Mouse (Mus musculus): Measurements from ENCODE around the gene Elf1. TPM values are rescaled to one million over a fixed set of nuclear protein-coding genes. Genes with fewer than 3 reads are reported as not detected.
"Not testable (repeated sequence)": the region's sequence is repeated elsewhere in the genome, so short reads cannot be mapped to it uniquely, and the experiment has no call there.

Gene Elf1
- polyA plus RNA-seq, 1 experiment from 2014 or later: 3.0 TPM

DNA sequence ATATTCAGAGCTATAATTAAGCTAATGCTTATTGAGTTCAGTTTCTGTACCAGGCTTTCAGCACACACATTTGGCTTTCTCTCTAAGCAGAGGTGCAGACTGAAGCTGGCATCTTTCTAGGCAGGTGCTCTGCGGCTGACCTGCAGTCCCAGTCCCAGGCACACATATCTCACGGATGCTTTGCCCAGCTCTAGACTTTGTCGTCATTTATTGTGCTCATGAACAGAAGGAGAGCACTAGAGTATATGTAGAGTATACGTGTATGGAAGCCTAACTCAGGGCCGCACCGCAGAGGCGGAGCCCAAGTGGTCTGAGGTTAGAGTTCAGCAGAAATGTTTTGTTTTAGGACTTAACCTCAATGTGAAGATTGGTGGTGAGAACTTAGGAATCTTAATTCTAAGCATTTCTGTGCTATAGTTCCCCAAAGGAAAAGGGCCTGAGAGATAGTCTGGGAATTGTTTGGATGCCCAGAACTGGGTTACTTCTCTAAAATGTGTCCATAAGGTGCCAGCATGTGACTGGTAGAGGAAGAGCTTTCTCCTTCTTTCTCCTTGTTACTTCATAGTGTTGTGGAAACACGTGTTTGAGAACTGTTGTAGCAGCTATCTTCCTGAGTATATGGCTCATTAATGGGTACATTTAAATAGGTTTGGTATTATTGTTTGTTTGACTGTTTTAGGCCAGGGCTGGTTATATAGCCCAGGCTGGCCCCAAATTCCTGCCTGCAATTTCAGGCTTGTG lies 51.2 kb downstream of the Elf1 start:
- no peak overlapping the region for H3K9ac ChIP-seq
- WGBS: 89% methylated on average over 8 of the region's 8 CpGs
- no peaks in the 10 kb centered on the region for H3K27me3 ChIP-seq (replicated peaks)
- H3K27ac ChIP-seq: no peak overlapping the region
- no peaks in the 10 kb centered on the region for H3K36me3 ChIP-seq (replicated peaks)
- H3K4me2 ChIP-seq: no peak overlapping the region
- H3K4me3 ChIP-seq: no peak overlapping the region
- H3K9me3 ChIP-seq: no peaks in the 10 kb centered on the region
- H3K4me1 ChIP-seq: no peaks in the 10 kb centered on the region
- ATAC-seq (replicated peaks): no peak

DNA sequence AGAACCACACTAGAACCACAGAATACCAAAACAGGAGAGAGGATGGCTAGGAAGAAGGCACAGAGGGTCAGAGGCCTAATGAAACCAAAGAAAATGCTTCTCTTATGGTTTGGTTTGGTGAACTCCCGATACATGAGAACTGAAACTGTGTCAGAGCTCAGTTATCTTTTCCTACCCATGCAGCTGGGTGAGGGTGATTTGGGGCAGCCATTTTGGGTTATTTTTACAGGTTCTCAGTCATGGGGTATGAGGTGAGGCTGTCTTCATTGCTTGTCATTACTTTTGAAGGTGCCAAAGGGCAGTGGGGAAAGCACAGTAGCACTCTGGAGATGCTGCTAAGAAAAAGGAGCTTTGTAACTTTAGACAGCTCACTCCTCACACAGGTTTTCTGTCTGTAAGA lies 52.4 kb downstream of the Elf1 start:
- no peak overlapping the region for H3K4me3 ChIP-seq
- H3K9me3 ChIP-seq: no peaks in the 10 kb centered on the region
- 92% methylated on average over 1 of the region's 1 CpGs for WGBS
- H3K4me2 ChIP-seq: no peak overlapping the region
- H3K27ac ChIP-seq: no peak overlapping the region
- no peaks in the 10 kb centered on the region for H3K4me1 ChIP-seq
- H3K36me3 ChIP-seq (replicated peaks): no peaks in the 10 kb centered on the region
- no peak for ATAC-seq (replicated peaks)
- H3K27me3 ChIP-seq (replicated peaks): no peaks in the 10 kb centered on the region
- no peak overlapping the region for H3K9ac ChIP-seq

DNA sequence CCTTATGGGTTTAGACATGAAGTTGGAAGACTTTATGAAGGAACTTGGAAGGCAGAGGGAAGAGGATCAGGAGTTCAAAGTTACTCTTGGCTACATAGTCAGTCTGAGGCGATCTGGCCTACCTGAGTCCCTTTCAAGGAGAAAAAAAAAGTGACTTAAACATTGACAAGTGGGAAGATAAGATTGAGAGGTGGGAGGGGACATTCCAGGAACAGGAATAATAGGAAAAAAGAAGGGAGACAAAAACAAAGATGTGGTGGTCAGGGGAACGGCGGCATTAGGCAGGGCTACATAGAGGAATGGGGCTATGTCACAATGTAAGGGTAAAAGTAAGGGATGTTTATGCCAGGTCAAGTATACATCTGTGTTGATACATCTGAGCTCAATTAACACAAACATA lies 53.2 kb downstream of the Elf1 start:
- no peak for ATAC-seq (replicated peaks)
- Histone ChIP-seq H3K9me3 (no peaks in the 10 kb centered on the region), H3K4me1 (no peaks in the 10 kb centered on the region), H3K4me2 (no peak overlapping the region), H3K4me3 (no peak overlapping the region), H3K27ac (no peak overlapping the region), H3K9ac (no peak overlapping the region), H3K27me3 (replicated peaks) (no peaks in the 10 kb centered on the region), H3K36me3 (replicated peaks) (no peaks in the 10 kb centered on the region)
- WGBS: 92% methylated on average over 3 of the region's 3 CpGs

DNA sequence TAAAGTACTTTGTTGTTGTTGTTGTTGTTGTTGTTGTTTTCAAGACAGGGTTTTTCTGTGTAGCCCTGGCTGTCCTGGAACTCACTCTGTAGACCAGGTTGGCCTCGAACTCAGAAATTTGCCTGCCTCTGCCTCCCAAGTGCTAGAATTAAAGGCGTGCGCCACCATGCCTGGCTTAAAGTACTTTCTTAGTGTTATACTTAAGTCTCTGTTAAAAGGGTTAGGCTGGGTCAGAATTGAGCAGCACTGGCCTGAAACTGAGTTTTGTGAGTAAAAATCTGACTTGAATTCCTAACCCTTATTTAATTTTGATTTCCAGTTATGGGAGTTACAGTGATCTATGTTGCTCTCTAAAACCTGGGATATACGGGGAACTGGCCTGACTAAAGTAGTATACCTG lies 53.7 kb downstream of the Elf1 start:
- not testable (repeated sequence) for H3K27ac ChIP-seq; H3K4me3 ChIP-seq; H3K9ac ChIP-seq; H3K4me2 ChIP-seq; H3K27me3 ChIP-seq (replicated peaks); H3K9me3 ChIP-seq; H3K4me1 ChIP-seq; ATAC-seq (replicated peaks); H3K36me3 ChIP-seq (replicated peaks)
- 94% methylated on average over 4 of the region's 4 CpGs for WGBS

DNA sequence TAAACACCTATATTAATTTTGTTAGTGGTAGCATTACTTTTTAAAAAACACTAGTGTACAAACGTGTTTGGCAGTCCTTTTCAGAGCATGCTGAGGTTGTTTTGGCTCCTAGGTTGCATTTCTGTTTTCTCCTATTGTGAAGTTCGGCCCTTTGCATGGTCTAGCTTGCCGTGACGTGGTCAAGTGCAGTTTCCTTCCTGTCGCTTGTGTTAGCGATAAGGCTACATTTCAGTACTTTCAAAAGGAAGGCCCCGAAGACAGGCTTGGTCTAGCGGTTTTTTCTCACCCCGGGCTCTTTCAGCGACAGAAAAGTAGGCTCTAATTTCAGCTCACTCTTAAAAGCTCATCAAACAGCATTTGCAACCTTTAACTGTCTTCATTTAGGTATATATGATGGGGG lies 54.3 kb downstream of the Elf1 start:
- ATAC-seq (replicated peaks): no peak

DNA sequence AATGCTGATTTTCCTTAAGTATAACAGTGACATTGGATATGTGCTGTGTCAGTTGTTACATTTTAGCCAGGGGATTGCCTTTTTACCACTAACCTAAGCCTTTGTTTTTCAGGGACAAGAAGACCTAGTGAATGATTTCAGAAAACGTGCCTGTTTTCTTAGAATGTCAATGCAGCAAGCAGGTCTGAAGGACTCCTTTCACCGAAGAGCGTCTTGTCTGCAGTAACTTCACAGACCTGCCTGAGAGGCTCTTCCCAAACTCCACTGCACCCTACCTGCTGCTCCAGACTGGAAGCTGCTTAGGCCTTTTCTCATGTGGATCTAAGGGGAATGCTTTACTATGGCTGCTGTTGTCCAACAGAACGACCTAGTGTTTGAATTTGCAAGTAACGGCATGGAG lies 55.0 kb downstream of the Elf1 start:
- 87% methylated on average over 5 of the region's 5 CpGs for WGBS
- ATAC-seq (replicated peaks): no peak
- H3K4me1 ChIP-seq: no peaks in the 10 kb centered on the region

More for the DNA sequence above, 54.3 kb downstream of the Elf1 start:
- Histone ChIP-seq H3K36me3 (replicated peaks) (no peaks in the 10 kb centered on the region), H3K9ac (no peak overlapping the region), H3K4me3 (no peak overlapping the region), H3K9me3 (no peaks in the 10 kb centered on the region), H3K27ac (no peak overlapping the region), H3K27me3 (replicated peaks) (no peaks in the 10 kb centered on the region), H3K4me2 (no peak overlapping the region), H3K4me1 (no peaks in the 10 kb centered on the region)
- 83% methylated on average over 10 of the region's 10 CpGs for WGBS

DNA sequence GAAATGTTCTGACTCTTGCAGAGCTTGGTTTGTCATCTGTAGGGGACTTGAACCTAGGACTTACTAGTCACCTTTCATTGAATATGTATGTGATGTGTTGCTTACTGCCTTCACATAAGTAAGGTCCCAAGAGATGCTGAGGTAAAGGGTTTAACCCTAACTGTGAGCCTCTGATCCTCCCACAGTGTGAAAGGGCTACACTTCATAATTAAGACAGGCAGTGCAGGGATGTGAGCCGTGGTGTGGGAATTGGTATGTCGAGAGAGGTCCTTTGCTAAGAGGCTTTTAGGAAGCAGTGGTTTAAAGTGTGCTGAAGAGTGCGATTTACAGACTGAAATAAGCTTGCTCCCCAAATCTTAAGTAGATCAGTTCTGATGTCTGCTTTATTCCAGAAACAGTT lies 55.8 kb downstream of the Elf1 start:
- Histone ChIP-seq H3K27me3 (replicated peaks) (no peaks in the 10 kb centered on the region), H3K27ac (no peak overlapping the region), H3K9ac (no peak overlapping the region), H3K36me3 (replicated peaks) (no peaks in the 10 kb centered on the region), H3K4me3 (no peak overlapping the region), H3K4me1 (no peaks in the 10 kb centered on the region), H3K9me3 (no peaks in the 10 kb centered on the region), H3K4me2 (no peak overlapping the region)
- ATAC-seq (replicated peaks): no peak
- whole genome bisulfite sequencing: 67% methylated on average over 3 of the region's 3 CpGs

More for the DNA sequence above, 55.0 kb downstream of the Elf1 start:
- Histone ChIP-seq H3K36me3 (replicated peaks) (no peaks in the 10 kb centered on the region), H3K4me2 (no peak overlapping the region), H3K27ac (no peak overlapping the region), H3K9ac (no peak overlapping the region), H3K9me3 (no peaks in the 10 kb centered on the region), H3K27me3 (replicated peaks) (no peaks in the 10 kb centered on the region), H3K4me3 (no peak overlapping the region)

DNA sequence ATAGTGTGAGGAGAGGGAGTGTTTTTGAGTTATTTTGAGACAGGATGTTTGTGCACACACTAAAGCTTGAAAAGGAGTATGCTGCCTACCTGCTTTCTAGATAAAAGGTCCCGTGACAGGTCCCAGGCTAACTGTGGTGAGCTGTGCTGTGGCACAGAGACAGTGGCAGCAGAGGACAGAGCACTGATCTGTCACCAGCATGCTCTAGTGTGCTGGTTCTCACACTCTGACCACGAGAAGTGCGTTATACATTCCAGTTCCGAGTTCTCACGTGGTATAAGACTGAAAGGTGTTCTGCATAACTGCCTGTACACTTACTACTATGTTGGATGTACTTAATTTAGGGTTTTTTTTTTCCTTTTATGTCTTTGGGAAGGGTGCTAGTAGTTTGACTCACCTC lies 56.5 kb downstream of the Elf1 start:
- Histone ChIP-seq H3K9ac (no peak overlapping the region), H3K4me3 (no peak overlapping the region), H3K4me1 (no peaks in the 10 kb centered on the region), H3K9me3 (no peaks in the 10 kb centered on the region), H3K36me3 (replicated peaks) (no peaks in the 10 kb centered on the region), H3K4me2 (no peak overlapping the region), H3K27me3 (replicated peaks) (no peaks in the 10 kb centered on the region), H3K27ac (no peak overlapping the region)
- ATAC-seq (replicated peaks): no peak
- WGBS: 82% methylated on average over 5 of the region's 5 CpGs

DNA sequence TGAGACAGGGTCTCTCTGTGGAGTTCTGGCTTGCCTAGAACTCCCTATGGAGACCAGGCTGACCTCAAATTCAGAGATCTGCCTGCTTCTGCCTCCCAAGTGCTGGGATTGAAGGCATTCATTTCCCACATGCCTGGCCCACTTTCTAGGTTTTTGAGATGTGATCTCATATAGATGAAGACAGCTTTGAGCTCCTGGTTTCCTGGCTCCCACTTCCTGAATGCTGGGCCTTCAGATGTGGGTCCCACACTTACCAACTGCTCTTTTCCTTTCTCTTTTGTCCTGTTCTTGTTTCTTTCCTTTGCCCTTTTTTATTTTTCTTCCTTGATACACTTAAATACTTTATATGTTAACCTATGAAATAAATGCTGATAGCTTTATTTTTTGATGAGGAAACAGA lies 56.9 kb downstream of the Elf1 start:
- ATAC-seq (replicated peaks): no peak
- H3K36me3 ChIP-seq (replicated peaks): no peaks in the 10 kb centered on the region
- no peaks in the 10 kb centered on the region for H3K27me3 ChIP-seq (replicated peaks)
- no peaks in the 10 kb centered on the region for H3K4me1 ChIP-seq
- no peak overlapping the region for H3K4me3 ChIP-seq
- H3K4me2 ChIP-seq: no peak overlapping the region
- H3K9ac ChIP-seq: no peak overlapping the region
- H3K9me3 ChIP-seq: no peaks in the 10 kb centered on the region
- no peak overlapping the region for H3K27ac ChIP-seq

DNA sequence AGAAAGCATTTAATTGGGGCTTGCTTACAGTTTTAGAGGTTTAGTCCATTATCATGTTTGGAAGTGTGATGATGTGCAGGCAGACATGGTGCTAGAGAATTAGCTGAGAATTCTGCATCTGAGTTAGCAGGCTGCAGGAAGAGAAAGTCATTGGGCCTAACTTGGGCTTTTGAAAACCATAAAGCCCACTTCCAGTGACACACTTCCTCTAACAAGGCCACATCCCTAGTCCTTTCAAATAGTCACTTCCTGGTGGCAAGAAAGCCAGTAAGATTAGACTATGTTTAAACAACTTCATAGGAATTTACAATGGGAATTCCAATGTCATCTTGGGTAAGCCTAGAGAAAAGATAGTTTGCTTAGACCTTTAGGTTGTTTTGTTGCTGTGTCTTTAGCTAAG lies 60.6 kb downstream of the Elf1 start:
- Histone ChIP-seq H3K4me1 (no peaks in the 10 kb centered on the region), H3K27ac (no peak overlapping the region), H3K9ac (no peak overlapping the region), H3K27me3 (replicated peaks) (no peaks in the 10 kb centered on the region), H3K9me3 (no peaks in the 10 kb centered on the region), H3K4me2 (no peak overlapping the region), H3K4me3 (no peak overlapping the region), H3K36me3 (replicated peaks) (no peaks in the 10 kb centered on the region)
- no peak for ATAC-seq (replicated peaks)

DNA sequence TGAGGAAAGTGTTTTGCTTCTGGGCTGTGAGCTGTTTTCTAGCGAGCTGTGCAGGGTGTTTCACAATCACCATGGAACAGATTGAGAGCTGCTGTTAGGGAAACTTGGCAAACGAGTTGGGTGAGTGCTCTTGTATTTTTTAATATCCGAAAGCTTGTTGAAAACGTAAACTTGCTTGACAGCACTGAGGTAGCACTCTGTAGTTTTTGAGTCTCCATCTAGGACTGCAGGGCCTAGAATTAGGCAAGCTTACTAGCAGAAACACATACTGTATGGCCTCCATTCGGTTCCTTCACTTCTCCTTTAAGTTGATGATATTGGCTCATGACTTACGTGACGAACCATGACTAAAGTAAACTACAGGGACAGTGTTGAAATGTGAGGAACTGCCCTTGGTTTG lies 68.3 kb downstream of the Elf1 start:
- Histone ChIP-seq H3K9me3 (no peaks in the 10 kb centered on the region), H3K36me3 (replicated peaks) (no peaks in the 10 kb centered on the region), H3K4me2 (no peak overlapping the region), H3K27ac (no peak overlapping the region), H3K4me1 (no peaks in the 10 kb centered on the region), H3K4me3 (no peak overlapping the region), H3K27me3 (replicated peaks) (no peaks in the 10 kb centered on the region), H3K9ac (no peak overlapping the region)
- no peak for ATAC-seq (replicated peaks)
- WGBS: 86% methylated on average over 7 of the region's 7 CpGs

DNA sequence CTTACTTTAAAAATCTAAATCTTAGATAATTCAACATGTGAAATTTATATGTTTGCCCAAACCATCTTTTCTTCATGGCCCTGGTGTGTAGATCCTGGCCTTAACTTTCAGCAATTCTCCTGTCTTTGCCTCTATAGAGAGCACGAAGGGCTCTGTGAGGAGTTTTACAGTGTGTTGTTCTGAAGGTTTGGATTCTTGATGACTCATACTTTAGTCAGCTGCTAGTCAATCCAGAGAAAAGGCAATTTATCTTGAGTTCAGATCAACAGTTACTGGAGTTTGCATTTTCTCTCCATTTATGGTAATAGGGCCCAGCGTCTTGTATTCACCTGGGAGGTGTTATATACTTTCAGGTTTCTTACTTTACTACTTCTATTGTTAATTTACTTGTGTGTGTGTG lies 70.9 kb downstream of the Elf1 start:
- ATAC-seq (replicated peaks): no peak
- no peaks in the 10 kb centered on the region for H3K36me3 ChIP-seq (replicated peaks)
- 96% methylated on average over 2 of the region's 2 CpGs for WGBS
- H3K9me3 ChIP-seq: no peaks in the 10 kb centered on the region
- H3K4me1 ChIP-seq: no peaks in the 10 kb centered on the region
- no peaks in the 10 kb centered on the region for H3K27me3 ChIP-seq (replicated peaks)
- H3K27ac ChIP-seq: no peak overlapping the region
- no peak overlapping the region for H3K9ac ChIP-seq
- no peak overlapping the region for H3K4me2 ChIP-seq
- no peak overlapping the region for H3K4me3 ChIP-seq

DNA sequence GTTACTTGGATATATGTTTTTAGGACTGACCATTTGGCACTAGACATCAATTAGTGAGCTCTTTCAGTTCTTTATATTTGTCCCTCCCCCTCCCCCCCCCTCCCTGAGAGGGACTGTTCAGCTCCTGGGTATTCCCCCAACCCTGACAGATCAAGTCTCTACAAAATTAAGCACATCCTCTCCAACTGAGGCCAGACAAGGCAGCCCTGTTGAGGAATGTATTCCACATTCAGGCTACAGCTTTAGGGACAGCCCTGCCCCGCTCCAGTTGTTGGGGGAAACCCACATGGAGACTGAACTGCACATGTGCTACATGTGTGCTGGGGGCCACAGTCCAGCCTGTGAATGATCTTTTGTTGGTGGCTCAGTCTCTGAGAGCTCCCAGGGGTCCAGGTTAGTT lies 71.9 kb downstream of the Elf1 start:
- H3K36me3 ChIP-seq (replicated peaks): no peaks in the 10 kb centered on the region
- H3K27me3 ChIP-seq (replicated peaks): no peaks in the 10 kb centered on the region
- no peak overlapping the region for H3K4me2 ChIP-seq
- H3K4me1 ChIP-seq: no peaks in the 10 kb centered on the region
- H3K9me3 ChIP-seq: no peaks in the 10 kb centered on the region
- no peak overlapping the region for H3K4me3 ChIP-seq
- no peak for ATAC-seq (replicated peaks)
- no peak overlapping the region for H3K27ac ChIP-seq
- no peak overlapping the region for H3K9ac ChIP-seq
- 91% methylated on average over 1 of the region's 1 CpGs for WGBS

Measured in midbrain, embryonic 15.5 days (tissue).